Mouse (Mus musculus): ENCODE results near the gene Cacna1c.

The Cacna1c gene

GRCm38 (mm10) chr6:118908176-118908575 is 288.0 kb downstream of the Cacna1c start:
- DNase-seq (ENCODE audit: low spot score): no peak

DNA sequence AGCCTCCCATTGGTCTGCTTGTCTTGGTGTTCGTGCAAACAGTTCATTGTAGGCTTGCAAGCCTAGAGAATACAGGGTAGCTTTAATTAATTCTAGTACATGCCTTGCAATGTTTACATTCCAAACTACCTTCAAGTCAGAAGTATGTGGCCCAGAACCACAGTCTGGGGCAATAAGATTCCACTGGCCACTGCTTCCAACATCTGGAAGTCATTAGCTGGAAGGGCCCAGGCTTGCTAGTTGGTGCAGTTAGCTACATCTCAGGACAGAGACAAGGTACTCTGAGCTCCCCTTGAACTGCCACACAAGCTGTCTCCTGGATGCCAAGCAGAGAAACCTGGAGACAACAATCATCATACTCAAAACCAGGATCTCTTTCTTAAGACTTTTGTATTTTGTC is 288.5 kb downstream of the Cacna1c start:
- DNase-seq (ENCODE audit: low spot score): no peak

DNA sequence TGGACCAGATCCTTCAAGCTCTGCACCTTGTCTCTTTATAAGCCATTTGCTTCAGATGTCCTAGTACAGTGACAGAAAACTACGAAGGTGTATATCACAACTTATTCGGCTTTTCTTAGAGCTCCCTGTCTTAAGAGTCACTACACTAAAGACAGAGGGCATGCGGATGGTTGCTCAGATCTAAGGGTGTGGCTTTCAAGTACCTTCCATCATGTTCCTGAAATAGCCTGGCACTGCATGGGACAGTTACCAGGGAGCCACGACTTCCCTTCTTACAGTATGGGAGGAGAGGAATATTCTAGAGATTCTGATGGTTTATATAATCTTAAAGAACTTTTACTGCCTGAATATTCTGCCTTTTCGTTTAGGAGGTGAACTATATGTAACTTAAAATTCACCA is 289.3 kb downstream of the Cacna1c start:
- no peak for DNase-seq (ENCODE audit: low spot score)

DNA sequence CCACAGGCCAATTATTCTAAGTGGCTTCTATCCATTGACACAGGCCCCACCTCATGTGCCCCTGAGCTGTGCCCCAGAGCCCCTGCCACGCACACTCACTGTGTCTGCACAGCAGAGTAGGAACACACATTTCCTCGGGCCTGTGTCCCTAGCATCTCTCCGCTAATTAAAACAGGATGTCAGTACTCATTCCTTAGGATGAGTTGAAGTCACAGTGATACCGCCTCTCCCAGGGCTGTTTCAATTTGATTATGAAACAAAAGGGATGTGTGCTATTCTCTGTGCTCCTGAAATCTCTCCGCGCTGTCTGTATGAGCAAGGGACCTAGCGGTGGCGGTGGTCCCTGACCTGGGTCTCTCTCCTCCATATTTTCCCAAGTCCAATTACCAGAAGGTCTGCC is 296.5 kb downstream of the Cacna1c start:
- no peak for DNase-seq (ENCODE audit: low spot score)

GRCm38 (mm10) chr6:118897101-118897500 is 299.1 kb downstream of the Cacna1c start:
- DNase-seq (ENCODE audit: low spot score): no peak

DNA sequence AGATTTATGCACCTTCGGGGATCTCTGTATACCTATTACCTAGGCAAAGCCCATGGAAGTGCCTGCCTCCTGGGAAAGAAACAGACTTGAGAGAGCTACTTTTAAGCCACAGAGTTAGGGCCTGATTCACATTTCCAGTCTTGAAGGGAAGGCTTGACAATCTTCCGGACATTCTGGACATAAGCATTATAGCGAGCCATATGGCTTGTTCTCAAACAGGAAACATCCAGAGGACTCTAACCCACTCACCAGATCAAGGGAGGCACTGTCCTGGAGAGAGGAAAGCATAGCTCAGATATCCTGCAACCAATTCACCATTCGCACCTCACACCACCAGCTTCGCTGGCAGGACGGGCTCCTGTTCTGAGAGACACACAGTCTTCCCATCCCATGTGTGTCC is 302.2 kb downstream of the Cacna1c start:
- DNase-seq (ENCODE audit: low spot score): no peak

- DNase-seq (ENCODE audit: low spot score): no peak
These were observed 306.8 kb downstream of the Cacna1c start for GRCm38 (mm10) chr6:118889441-118889840.

DNA sequence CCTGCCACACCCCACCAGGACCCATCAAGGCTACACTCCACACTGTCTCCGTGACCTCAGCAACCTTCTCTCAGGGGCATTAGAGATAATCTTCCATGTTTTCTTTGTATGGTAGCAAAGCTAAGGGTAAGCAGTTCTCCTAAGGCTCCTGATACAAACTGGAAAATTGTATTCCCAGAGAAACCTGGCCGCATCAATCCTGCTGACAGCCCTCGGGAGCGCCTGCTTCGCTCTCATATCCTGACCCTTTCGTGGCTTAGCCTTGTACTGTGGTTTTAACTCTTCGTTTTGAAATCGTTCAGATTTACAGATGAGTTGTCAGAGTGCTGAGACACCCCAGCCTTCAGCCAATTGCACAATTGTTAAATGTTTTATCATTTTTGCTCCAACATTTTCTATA is 309.2 kb downstream of the Cacna1c start:
- no peak for DNase-seq (ENCODE audit: low spot score)

DNA sequence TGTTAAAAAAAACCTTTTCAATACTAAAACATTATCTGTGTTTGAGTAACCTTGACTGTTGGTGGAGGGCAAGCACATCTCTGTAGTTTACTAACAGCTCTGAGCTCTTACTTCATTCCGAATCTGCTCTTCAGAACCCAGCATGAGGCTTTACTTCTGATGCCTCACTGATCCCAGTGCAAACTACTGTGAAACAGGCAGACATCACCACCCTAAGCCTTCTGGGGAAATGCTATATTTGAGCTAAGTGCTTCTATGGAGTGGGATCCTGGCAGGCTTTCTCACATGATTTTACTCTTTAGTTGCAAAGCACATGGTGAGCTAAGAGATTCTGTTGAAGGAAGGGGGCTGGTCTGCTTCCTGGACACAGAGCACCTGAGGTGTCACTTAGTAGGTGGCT is 311.3 kb downstream of the Cacna1c start:
- no peak for DNase-seq (ENCODE audit: low spot score)

- no peak for DNase-seq (ENCODE audit: low spot score)
These were observed 312.1 kb downstream of the Cacna1c start for GRCm38 (mm10) chr6:118884073-118884551.

- DNase-seq (ENCODE audit: low spot score): no peak
These were observed 320.0 kb downstream of the Cacna1c start for GRCm38 (mm10) chr6:118876204-118876603.

GRCm38 (mm10) chr6:118870241-118870841 is 325.9 kb downstream of the Cacna1c start:
- no peak for DNase-seq (ENCODE audit: low spot score)

GRCm38 (mm10) chr6:118867384-118867783 is 328.8 kb downstream of the Cacna1c start:
- DNase-seq (ENCODE audit: low spot score): no peak

DNA sequence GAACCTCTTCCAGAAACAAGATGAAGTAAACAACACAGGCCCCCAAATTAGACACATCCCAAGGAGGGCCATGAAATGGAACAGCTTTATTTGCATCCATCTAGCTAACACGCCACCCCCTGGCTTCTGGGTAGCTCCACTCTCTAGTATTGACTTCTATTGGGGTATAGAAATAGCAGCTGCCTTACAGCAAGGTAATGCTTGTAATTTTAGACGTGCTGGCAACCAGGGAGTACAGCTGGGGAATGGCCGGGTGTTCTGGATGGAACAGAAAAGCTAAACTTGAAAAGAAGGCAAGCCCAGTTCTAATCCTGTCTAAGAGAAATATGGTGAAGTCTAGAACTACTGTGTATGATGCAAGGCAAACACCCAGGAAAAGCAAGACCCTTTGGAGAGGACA is 329.3 kb downstream of the Cacna1c start:
- DNase-seq (ENCODE audit: low spot score): no peak

DNA sequence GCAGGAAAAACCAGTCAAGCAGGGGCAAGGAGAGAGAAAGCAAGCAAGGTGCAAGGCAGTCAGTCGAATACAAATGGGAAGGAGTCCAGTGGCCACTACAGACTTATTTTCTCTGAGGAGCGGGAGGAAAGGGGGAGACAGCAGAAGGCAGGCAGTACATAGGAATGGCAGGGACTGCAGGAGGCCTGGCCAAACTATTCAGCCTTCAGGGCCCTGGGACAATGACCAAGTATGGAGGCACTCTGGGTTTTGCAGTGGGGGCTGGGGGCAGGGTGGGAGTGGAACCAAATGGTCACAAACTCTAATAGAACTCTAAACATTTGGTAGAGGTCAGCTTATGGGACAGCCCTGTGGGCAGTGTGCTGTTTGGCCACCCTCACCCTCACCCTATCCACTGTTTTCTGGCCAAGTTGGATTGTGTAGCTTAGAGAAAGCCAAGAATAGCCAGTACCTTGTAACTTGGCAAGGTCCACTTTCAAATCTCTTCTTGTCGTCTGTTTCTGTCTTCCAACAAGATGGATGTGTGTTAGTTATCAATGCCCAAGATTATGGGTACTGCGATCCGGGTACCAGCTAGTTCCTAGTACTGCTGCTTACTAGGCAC is 330.3 kb downstream of the Cacna1c start:
- no peak for DNase-seq (ENCODE audit: low spot score)

GRCm38 (mm10) chr6:118864696-118865620 is 331.3 kb downstream of the Cacna1c start:
- no peak for DNase-seq (ENCODE audit: low spot score)

DNA sequence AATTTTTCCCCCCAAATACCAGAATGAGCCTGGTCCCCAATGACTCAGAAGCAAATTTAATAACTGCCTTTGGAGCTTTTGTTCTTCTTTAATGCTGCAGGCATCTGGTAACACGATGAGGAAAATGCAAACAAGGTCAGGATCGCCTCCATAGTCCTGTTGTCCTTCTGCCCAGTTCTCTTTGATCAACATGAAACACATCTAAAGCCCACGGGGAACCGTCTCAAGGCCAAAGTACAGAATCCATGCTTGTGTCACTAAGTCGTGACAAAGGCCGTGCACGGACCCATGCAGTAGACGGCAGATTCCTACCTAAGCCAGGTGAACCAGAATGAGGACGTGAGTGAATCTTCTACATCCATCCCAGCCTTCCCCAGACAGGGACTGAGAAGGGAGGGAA is 333.5 kb downstream of the Cacna1c start:
- DNase-seq (ENCODE audit: low spot score): no peak

GRCm38 (mm10) chr6:118862091-118862490 is 334.1 kb downstream of the Cacna1c start:
- DNase-seq (ENCODE audit: low spot score): no peak

DNA sequence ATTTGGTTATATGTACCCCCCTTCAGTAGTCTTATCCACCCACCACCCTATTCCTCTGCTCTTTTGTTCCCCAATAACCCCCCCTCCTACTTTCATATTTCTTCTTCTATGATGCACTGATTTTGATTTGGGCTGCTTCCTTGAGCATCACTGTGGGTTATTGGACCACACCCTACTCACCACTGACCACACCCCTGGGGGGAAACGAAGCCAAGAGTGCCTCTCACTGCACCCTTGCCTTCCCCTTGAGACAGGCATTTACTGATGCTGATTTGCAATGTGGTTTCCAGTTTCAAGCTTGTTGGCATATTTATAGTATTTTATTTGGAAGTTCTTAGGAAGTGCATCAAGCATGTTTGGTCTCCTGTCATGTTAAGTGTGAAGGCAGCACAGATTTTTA is 337.8 kb downstream of the Cacna1c start:
- no peak for DNase-seq (ENCODE audit: low spot score)

- no peak for DNase-seq (ENCODE audit: low spot score)
These were observed 344.1 kb downstream of the Cacna1c start for GRCm38 (mm10) chr6:118852131-118852530.

GRCm38 (mm10) chr6:118851086-118851485 is 345.1 kb downstream of the Cacna1c start:
- no peak for DNase-seq (ENCODE audit: low spot score)

- no peak for DNase-seq (ENCODE audit: low spot score)
These were observed 347.6 kb downstream of the Cacna1c start for GRCm38 (mm10) chr6:118848640-118849039.

GRCm38 (mm10) chr6:118847751-118848150 is 348.5 kb downstream of the Cacna1c start:
- no peak for DNase-seq (ENCODE audit: low spot score)
